Mouse (Mus musculus) myocyte (in vitro differentiated cells): ENCODE measurements around the gene Tuba1c.

Experiments used
- E2F4 ChIP-seq: IDR thresholded peaks from one replicate; pipeline ENCODE4 v1.6.1; 2011; ENCODE audit warnings: mild to moderate bottlenecking, control low read depth, moderate library complexity; ENCODE audit not compliant: insufficient read depth
- MAX ChIP-seq: IDR thresholded peaks from one replicate; pipeline ENCODE4 v1.6.1; 2011; ENCODE audit warnings: low read depth, mild to moderate bottlenecking, control low read depth
- MYOD1 ChIP-seq, 3 experiments: IDR thresholded peaks; one replicate each; pipeline ENCODE4 v1.6.1; 2011; ENCODE audit warnings: control low read depth in 2 of 3, low read depth in 2 of 3, mild to moderate bottlenecking in 2 of 3, moderate library complexity in 1 of 3; ENCODE audit not compliant: insufficient read length in 2 of 3, control insufficient read depth in 1 of 3
- MYOG ChIP-seq, 3 experiments: IDR thresholded peaks; one replicate each; pipeline ENCODE4 v1.6.1; 2011; ENCODE audit warnings: control low read depth in 2 of 3, low read depth in 2 of 3, mild to moderate bottlenecking in 2 of 3; ENCODE audit not compliant: insufficient read length in 2 of 3, control insufficient read depth in 1 of 3, insufficient read depth in 1 of 3
- POLR2A ChIP-seq: IDR thresholded peaks from one replicate; pipeline ENCODE4 v1.6.1; 2011; ENCODE audit warnings: low read depth, mild to moderate bottlenecking, control low read depth, moderate library complexity; ENCODE audit not compliant: insufficient read length
- POLR2AphosphoS2 ChIP-seq: IDR thresholded peaks from one replicate; pipeline ENCODE4 v1.6.1; 2011; ENCODE audit warnings: low read depth, control low read depth; ENCODE audit not compliant: insufficient read length
- REST ChIP-seq: IDR thresholded peaks from one replicate; pipeline ENCODE4 v1.6.1; 2011; ENCODE audit warnings: mild to moderate bottlenecking, control low read depth, moderate library complexity; ENCODE audit not compliant: insufficient read depth, insufficient read length
- SRF ChIP-seq: IDR thresholded peaks from one replicate; pipeline ENCODE4 v1.6.1; 2011; ENCODE audit warnings: low read depth; ENCODE audit not compliant: control insufficient read depth, insufficient read length
- TCF12 ChIP-seq: IDR thresholded peaks from one replicate; pipeline ENCODE4 v1.6.1; 2011; ENCODE audit warnings: mild to moderate bottlenecking, control low read depth; ENCODE audit not compliant: poor library complexity, insufficient read depth, severe bottlenecking
- TCF3 ChIP-seq: IDR thresholded peaks from one replicate; pipeline ENCODE4 v1.6.1; 2011; ENCODE audit warnings: low read depth, control low read depth; ENCODE audit not compliant: insufficient read length

GRCm38 (mm10) chr15:98987661-98988181 is 42.0 kb upstream of the Tuba1c start:
- TF ChIP-seq TCF12 (no peak), POLR2AphosphoS2 (no peak), POLR2A (no peak), E2F4 (no peak), MAX (no peak), MYOG (IDR thresholded peaks at IDR 0.05; ENCODE audit: control insufficient read depth in 1 of 3, insufficient read depth in 1 of 3, insufficient read length in 2 of 3, low read depth in 2 of 3) (no peak), TCF3 (no peak), SRF (no peak), MYOD1 (IDR thresholded peaks at IDR 0.05; ENCODE audit: control insufficient read depth in 1 of 3, insufficient read length in 2 of 3, low read depth in 2 of 3) (no peak), REST (no peak)
